Mouse (Mus musculus): ENCODE data around the gene Lmx1b. TPM values are rescaled to one million over a fixed set of nuclear protein-coding genes. Genes with fewer than 3 reads are reported as not detected.

Lmx1b gene
- polyA plus RNA-seq, 1 experiment from 2014 or later, result 2.7 TPM

GRCm38 (mm10) chr2:33569240-33569639 lies 71.1 kb downstream of the Lmx1b start:
- ATAC-seq, result 0 out of 2 replicates have a peak, but pooled peaks have one; percentile 18
- Histone ChIP-seq H3K27ac (no peak overlapping the region), H3K27me3 (peaks cover 94% of the 10 kb centered on the region), H3K36me3 (no peaks in the 10 kb centered on the region), H3K4me1 (replicated peaks) (peaks cover 12% of the 10 kb centered on the region), H3K9ac (replicated peaks) (no peak overlapping the region), H3K4me2 (replicated peaks) (no peak overlapping the region), H3K9me3 (no peaks in the 10 kb centered on the region), H3K4me3 (replicated peaks) (no peak overlapping the region)
- WGBS, result 48% methylated on average over 9 of the region's 9 CpGs

GRCm38 (mm10) chr2:33565886-33566285 lies 74.4 kb downstream of the Lmx1b start:
- Histone ChIP-seq H3K4me3 (replicated peaks) (no peak overlapping the region), H3K36me3 (no peaks in the 10 kb centered on the region), H3K27ac (no peak overlapping the region), H3K4me2 (replicated peaks) (no peak overlapping the region), H3K27me3 (peaks cover 91% of the 10 kb centered on the region), H3K4me1 (replicated peaks) (peaks cover 8% of the 10 kb centered on the region), H3K9me3 (no peaks in the 10 kb centered on the region), H3K9ac (replicated peaks) (no peak overlapping the region)
- ATAC-seq, result no peak
- 67% methylated on average over 4 of the region's 4 CpGs for WGBS

- Histone ChIP-seq H3K36me3 (no peaks in the 10 kb centered on the region), H3K27ac (no peak overlapping the region), H3K9me3 (no peaks in the 10 kb centered on the region), H3K4me2 (replicated peaks) (no peak overlapping the region), H3K9ac (replicated peaks) (no peak overlapping the region), H3K27me3 (peaks cover 91% of the 10 kb centered on the region), H3K4me1 (replicated peaks) (peaks cover 8% of the 10 kb centered on the region), H3K4me3 (replicated peaks) (no peak overlapping the region)
- ATAC-seq, result no peak
- WGBS, result 84% methylated on average over 9 of the region's 9 CpGs
These were observed 75.6 kb downstream of the Lmx1b start for GRCm38 (mm10) chr2:33564748-33565147.

GRCm38 (mm10) chr2:33559752-33560151 lies 80.6 kb downstream of the Lmx1b start:
- no peaks in the 10 kb centered on the region for H3K36me3 ChIP-seq
- H3K4me2 ChIP-seq (replicated peaks), result no peak overlapping the region
- 5% methylated on average over 6 of the region's 6 CpGs for WGBS
- H3K4me3 ChIP-seq (replicated peaks), result no peak overlapping the region
- peaks cover 71% of the 10 kb centered on the region for H3K27me3 ChIP-seq
- no peak overlapping the region for H3K9ac ChIP-seq (replicated peaks)
- no peak; the same call in 1 of the 2 replicates for ATAC-seq
- no peaks in the 10 kb centered on the region for H3K9me3 ChIP-seq
- H3K4me1 ChIP-seq (replicated peaks), result peaks cover 19% of the 10 kb centered on the region
- no peak overlapping the region for H3K27ac ChIP-seq

GRCm38 (mm10) chr2:33559334-33559733 lies 81.0 kb downstream of the Lmx1b start:
- Histone ChIP-seq H3K36me3 (no peaks in the 10 kb centered on the region), H3K4me1 (replicated peaks) (peaks cover 19% of the 10 kb centered on the region), H3K4me3 (replicated peaks) (no peak overlapping the region), H3K9me3 (no peaks in the 10 kb centered on the region), H3K4me2 (replicated peaks) (no peak overlapping the region), H3K9ac (replicated peaks) (no peak overlapping the region), H3K27ac (no peak overlapping the region), H3K27me3 (peaks cover 70% of the 10 kb centered on the region)
- peak; percentile 27; the same call in 1 of the 2 replicates for ATAC-seq
- 18% methylated on average over 7 of the region's 7 CpGs for WGBS

- peak; percentile 66 for ATAC-seq
- no peak overlapping the region for H3K4me3 ChIP-seq (replicated peaks)
- peaks cover 19% of the 10 kb centered on the region for H3K4me1 ChIP-seq (replicated peaks)
- H3K9me3 ChIP-seq, result no peaks in the 10 kb centered on the region
- peaks cover 63% of the 10 kb centered on the region for H3K27me3 ChIP-seq
- no peak overlapping the region for H3K27ac ChIP-seq
- H3K4me2 ChIP-seq (replicated peaks), result no peak overlapping the region
- H3K36me3 ChIP-seq, result no peaks in the 10 kb centered on the region
- no peak overlapping the region for H3K9ac ChIP-seq (replicated peaks)
- 7% methylated on average over 6 of the region's 6 CpGs for WGBS
These were observed 82.1 kb downstream of the Lmx1b start for GRCm38 (mm10) chr2:33558233-33558632.

GRCm38 (mm10) chr2:33555573-33555972 lies 84.7 kb downstream of the Lmx1b start:
- Histone ChIP-seq H3K9me3 (no peaks in the 10 kb centered on the region), H3K27ac (no peak overlapping the region), H3K4me2 (replicated peaks) (no peak overlapping the region), H3K4me3 (replicated peaks) (no peak overlapping the region), H3K36me3 (no peaks in the 10 kb centered on the region), H3K27me3 (peaks cover 39% of the 10 kb centered on the region), H3K9ac (replicated peaks) (no peak overlapping the region), H3K4me1 (replicated peaks) (peaks cover 13% of the 10 kb centered on the region)
- ATAC-seq, result no peak
- 68% methylated on average over 8 of the region's 8 CpGs for WGBS

- H3K4me1 ChIP-seq (replicated peaks), result no peaks in the 10 kb centered on the region
- H3K27me3 ChIP-seq, result peaks cover 16% of the 10 kb centered on the region
- H3K36me3 ChIP-seq, result no peaks in the 10 kb centered on the region
- no peak for ATAC-seq
- H3K4me3 ChIP-seq (replicated peaks), result no peak overlapping the region
- no peaks in the 10 kb centered on the region for H3K9me3 ChIP-seq
- WGBS, result 57% methylated on average over 5 of the region's 5 CpGs
- no peak overlapping the region for H3K27ac ChIP-seq
- no peak overlapping the region for H3K9ac ChIP-seq (replicated peaks)
- no peak overlapping the region for H3K4me2 ChIP-seq (replicated peaks)
These were observed 87.6 kb downstream of the Lmx1b start for GRCm38 (mm10) chr2:33552672-33553071.

GRCm38 (mm10) chr2:33547595-33547994 lies 92.7 kb downstream of the Lmx1b start:
- H3K4me2 ChIP-seq (replicated peaks), result no peak overlapping the region
- H3K4me1 ChIP-seq (replicated peaks), result peaks cover 36% of the 10 kb centered on the region
- ATAC-seq, result no peak
- WGBS, result 97% methylated on average over 2 of the region's 2 CpGs
- H3K27ac ChIP-seq, result peak overlapping the region; percentile 89
- no peak overlapping the region for H3K4me3 ChIP-seq (replicated peaks)
- H3K27me3 ChIP-seq, result peaks cover 30% of the 10 kb centered on the region
- H3K36me3 ChIP-seq, result no peaks in the 10 kb centered on the region
- H3K9ac ChIP-seq (replicated peaks), result no peak overlapping the region
- H3K9me3 ChIP-seq, result no peaks in the 10 kb centered on the region

- Histone ChIP-seq H3K4me3 (replicated peaks) (no peak overlapping the region), H3K9me3 (no peaks in the 10 kb centered on the region), H3K4me2 (replicated peaks) (peak overlapping the region; percentile 18; the same call in 1 of the 2 replicates), H3K4me1 (replicated peaks) (peaks cover 36% of the 10 kb centered on the region), H3K27ac (peak overlapping the region; percentile 89), H3K27me3 (peaks cover 33% of the 10 kb centered on the region), H3K9ac (replicated peaks) (no peak overlapping the region), H3K36me3 (no peaks in the 10 kb centered on the region)
- 16% methylated on average over 6 of the region's 6 CpGs for WGBS
- peak; percentile 66 for ATAC-seq
These were observed 93.4 kb downstream of the Lmx1b start for GRCm38 (mm10) chr2:33546879-33547278.

GRCm38 (mm10) chr2:33546051-33546450 lies 94.3 kb downstream of the Lmx1b start:
- peak overlapping the region; percentile 89; the same call in 1 of the 2 replicates for H3K27ac ChIP-seq
- 76% methylated on average over 5 of the region's 5 CpGs for WGBS
- no peak overlapping the region for H3K4me3 ChIP-seq (replicated peaks)
- no peak overlapping the region for H3K9ac ChIP-seq (replicated peaks)
- H3K36me3 ChIP-seq, result no peaks in the 10 kb centered on the region
- no peaks in the 10 kb centered on the region for H3K9me3 ChIP-seq
- no peak overlapping the region for H3K4me2 ChIP-seq (replicated peaks)
- no peak for ATAC-seq
- H3K4me1 ChIP-seq (replicated peaks), result peaks cover 36% of the 10 kb centered on the region
- H3K27me3 ChIP-seq, result peaks cover 40% of the 10 kb centered on the region

- H3K4me1 ChIP-seq (replicated peaks), result peaks cover 36% of the 10 kb centered on the region
- no peaks in the 10 kb centered on the region for H3K36me3 ChIP-seq
- peak overlapping the region; percentile 81 for H3K4me2 ChIP-seq (replicated peaks)
- ATAC-seq, result no peak
- H3K9me3 ChIP-seq, result no peaks in the 10 kb centered on the region
- peak overlapping the region; percentile 75; the same call in 1 of the 2 replicates for H3K9ac ChIP-seq (replicated peaks)
- H3K27ac ChIP-seq, result peak overlapping the region; percentile 90
- peaks cover 46% of the 10 kb centered on the region for H3K27me3 ChIP-seq
- H3K4me3 ChIP-seq (replicated peaks), result peak overlapping the region; percentile 51
- WGBS, result 17% methylated on average over 16 of the region's 16 CpGs
These were observed 95.3 kb downstream of the Lmx1b start for GRCm38 (mm10) chr2:33544781-33545566.
